Mouse (Mus musculus) embryonic facial prominence, embryonic 14.5 days (tissue): ENCODE results near the gene Skida1. TPM values are rescaled to one million over a fixed set of nuclear protein-coding genes. Genes with fewer than 3 reads are reported as not detected.

Experiments
- ATAC-seq: fragments of 200-750 bp; cut with Nextera tagmentation; 2 replicates; pipeline ENCODE4 v1.8.0; 2017; ENCODE audit warnings: low read depth, moderate number of reproducible peaks, moderate TSS enrichment
- DNase-seq: peaks from one replicate; pipeline ENCODE4 v3.0.0-alpha.2; 2015; ENCODE audit warnings: low spot score
- H3K27ac ChIP-seq: fragments of 300-500 bp; sonication (generic); replicated peaks from 2 replicates; pipeline ENCODE4 v1.5.1; 2014; ENCODE audit warnings: low read depth, mild to moderate bottlenecking, low read length, moderate library complexity
- H3K27me3 ChIP-seq: fragments of 300-500 bp; sonication (generic); replicated peaks from 2 replicates; pipeline ENCODE4 v1.6.1; 2014; ENCODE audit warnings: low read length; ENCODE audit not compliant: control insufficient read depth, insufficient read depth
- H3K36me3 ChIP-seq: fragments of 300-500 bp; sonication (generic); 2 replicates; pipeline ENCODE4 v1.6.1; 2014; ENCODE audit warnings: low read length, mixed read lengths; ENCODE audit not compliant: control insufficient read depth, insufficient read depth
- H3K4me1 ChIP-seq: fragments of 300-500 bp; sonication (generic); 2 replicates; pipeline ENCODE4 v1.6.1; 2014; ENCODE audit warnings: antibody characterized with exemption, low read length; ENCODE audit not compliant: control insufficient read depth, insufficient read depth
- H3K4me2 ChIP-seq: fragments of 300-500 bp; sonication (generic); 2 replicates; pipeline ENCODE4 v1.6.1; 2014; ENCODE audit warnings: low read depth, mild to moderate bottlenecking, low read length, moderate library complexity, mixed read lengths
- H3K4me3 ChIP-seq: fragments of 300-500 bp; sonication (generic); 2 replicates; pipeline ENCODE4 v1.5.1; 2014; ENCODE audit warnings: low read depth, mild to moderate bottlenecking, low read length
- H3K9ac ChIP-seq: fragments of 300-500 bp; sonication (generic); 2 replicates; pipeline ENCODE4 v1.6.1; 2014; ENCODE audit warnings: low read depth, mild to moderate bottlenecking, low read length, moderate library complexity, mixed read lengths
- H3K9me3 ChIP-seq: fragments of 300-500 bp; sonication (generic); 2 replicates; pipeline ENCODE4 v1.6.1; 2016; ENCODE audit warnings: low read length; ENCODE audit not compliant: control insufficient read depth
- WGBS: fragments of 180-500 bp; shearing (Covaris S2); extraction: QIAGEN DNeasy Blood & Tissue Kit; methylation state at CpG from one replicate; pipeline ENCODE4 v1.1.7; 2014; 5-methylcytosine and 5-hydroxymethylcytosine counted together
- polyA plus RNA-seq: library from polyadenylated mRNA; unstranded; fragments of >200 nt; fragmentation: Nextera tagmentation; extraction: Ambion mirVana; gene quantifications from 2 replicates; pipeline ENCODE4 v1.2.1, GENCODE M21; 2014

Skida1 gene
- polyA plus RNA-seq, 1 experiment from 2014 or later, result 4.0 TPM

GRCm38 (mm10) chr2:18046186-18046585, 2.7 kb downstream of the Skida1 start:
- H3K4me3 ChIP-seq, result peak overlapping the region; percentile 91
- H3K27ac ChIP-seq, result peak overlapping the region; percentile 99
- peak overlapping the region; percentile 100 for H3K9ac ChIP-seq
- peaks cover 35% of the 10 kb centered on the region for H3K4me1 ChIP-seq
- no peaks in the 10 kb centered on the region for H3K27me3 ChIP-seq
- H3K9me3 ChIP-seq, result no peaks in the 10 kb centered on the region
- ATAC-seq, result no peak
- WGBS, result 0% methylated on average over 4 of the region's 4 CpGs
- DNase-seq, result no peak
- peak overlapping the region; percentile 89 for H3K4me2 ChIP-seq
- H3K36me3 ChIP-seq, result no peaks in the 10 kb centered on the region

GRCm38 (mm10) chr2:18045781-18046181, 3.1 kb downstream of the Skida1 start:
- DNase-seq (no peak), ATAC-seq (no peak)
- Histone ChIP-seq H3K4me1 (peaks cover 37% of the 10 kb centered on the region), H3K27me3 (no peaks in the 10 kb centered on the region), H3K4me3 (peak overlapping the region; percentile 91), H3K36me3 (no peaks in the 10 kb centered on the region), H3K9me3 (no peaks in the 10 kb centered on the region), H3K9ac (peak overlapping the region; percentile 100), H3K4me2 (peak overlapping the region; percentile 89), H3K27ac (peak overlapping the region; percentile 99)
- 3% methylated on average over 6 of the region's 6 CpGs for WGBS

- peaks cover 43% of the 10 kb centered on the region for H3K4me1 ChIP-seq
- WGBS, result 4% methylated on average over 7 of the region's 7 CpGs
- DNase-seq, result no peak
Measured at GRCm38 (mm10) chr2:18045143-18045780, 3.6 kb downstream of the Skida1 start.

GRCm38 (mm10) chr2:18041199-18041885, 7.5 kb downstream of the Skida1 start:
- H3K4me2 ChIP-seq, result peak overlapping the region; percentile 65
- DNase-seq (no peak), ATAC-seq (peak; percentile 69)
- no peaks in the 10 kb centered on the region for H3K36me3 ChIP-seq
- peak overlapping the region; percentile 10; the same call in 1 of the 2 replicates for H3K4me3 ChIP-seq
- peak overlapping the region; percentile 72 for H3K9ac ChIP-seq
- no peaks in the 10 kb centered on the region for H3K9me3 ChIP-seq
- peak overlapping the region; percentile 62; the same call in 1 of the 2 replicates for H3K27ac ChIP-seq
- no peaks in the 10 kb centered on the region for H3K27me3 ChIP-seq
- 12% methylated on average over 14 of the region's 14 CpGs for WGBS
- peaks cover 44% of the 10 kb centered on the region for H3K4me1 ChIP-seq

More at GRCm38 (mm10) chr2:18045143-18045780, 3.6 kb downstream of the Skida1 start:
- H3K9ac ChIP-seq, result peak overlapping the region; percentile 100
- no peaks in the 10 kb centered on the region for H3K27me3 ChIP-seq
- H3K4me2 ChIP-seq, result peak overlapping the region; percentile 89
- H3K36me3 ChIP-seq, result no peaks in the 10 kb centered on the region
- peak overlapping the region; percentile 91 for H3K4me3 ChIP-seq
- no peaks in the 10 kb centered on the region for H3K9me3 ChIP-seq
- peak overlapping the region; percentile 99 for H3K27ac ChIP-seq
- ATAC-seq, result no peak

- ATAC-seq, result peak; percentile 24; the same call in 1 of the 2 replicates
- peak overlapping the region; percentile 62 for H3K27ac ChIP-seq
- peak overlapping the region; percentile 10 for H3K4me3 ChIP-seq
- peak overlapping the region; percentile 65 for H3K4me2 ChIP-seq
- peak overlapping the region; percentile 72 for H3K9ac ChIP-seq
- no peaks in the 10 kb centered on the region for H3K36me3 ChIP-seq
- no peaks in the 10 kb centered on the region for H3K27me3 ChIP-seq
- H3K4me1 ChIP-seq, result peaks cover 44% of the 10 kb centered on the region
- no peak for DNase-seq
- 24% methylated on average over 27 of the region's 27 CpGs for WGBS
- H3K9me3 ChIP-seq, result no peaks in the 10 kb centered on the region
Measured at GRCm38 (mm10) chr2:18040347-18041160, 8.3 kb downstream of the Skida1 start.

- 11% methylated on average over 34 of the region's 46 CpGs for WGBS
- Histone ChIP-seq H3K4me2 (peak overlapping the region; percentile 65), H3K4me1 (peaks cover 44% of the 10 kb centered on the region), H3K27ac (peak overlapping the region; percentile 62; the same call in 1 of the 2 replicates), H3K9me3 (no peaks in the 10 kb centered on the region), H3K27me3 (no peaks in the 10 kb centered on the region), H3K36me3 (no peaks in the 10 kb centered on the region), H3K9ac (peak overlapping the region; percentile 72), H3K4me3 (peak overlapping the region; percentile 24)
- ATAC-seq, result peak; percentile 58
- DNase-seq, result no peak
Measured at GRCm38 (mm10) chr2:18039566-18040290, 9.1 kb downstream of the Skida1 start.

GRCm38 (mm10) chr2:18038895-18039371, 9.9 kb downstream of the Skida1 start:
- peak overlapping the region; percentile 65; the same call in 1 of the 2 replicates for H3K4me2 ChIP-seq
- H3K27ac ChIP-seq, result no peak overlapping the region
- H3K27me3 ChIP-seq, result no peaks in the 10 kb centered on the region
- H3K4me3 ChIP-seq, result 0 out of 2 replicates have a peak overlapping the region, but pooled peaks have one; percentile 24
- peak overlapping the region; percentile 72 for H3K9ac ChIP-seq
- ATAC-seq (peak; percentile 13; the same call in 1 of the 2 replicates), DNase-seq (no peak)
- H3K4me1 ChIP-seq, result peaks cover 40% of the 10 kb centered on the region
- H3K9me3 ChIP-seq, result no peaks in the 10 kb centered on the region
- WGBS, result 50% methylated on average over 10 of the region's 10 CpGs
- H3K36me3 ChIP-seq, result no peaks in the 10 kb centered on the region
